Mouse (Mus musculus) CH12F3 (cell line): ENCODE results near the gene Map3k15.

Experiments used
- in situ Hi-C: fragments of 300-500 bp; cut with MboI; formaldehyde crosslinking; loops from 2 replicates; pipeline ENCODE4 v1.14.3; 2020; ENCODE audit warnings: low sequenced_read_pairs

Map3k15 gene

GRCm38 (mm10) chrX:160116658-160117057 lies 128.4 kb downstream of the Map3k15 start:
- in situ Hi-C loops: loop anchor here (10.0 to 25.0 kb wide), 2 partner anchors 142 to 504 kb away; no protein-coding TSS in a partner anchor

- in situ Hi-C loops: no loop called here
Measured at GRCm38 (mm10) chrX:160134136-160134843, 146.1 kb downstream of the Map3k15 start.

DNA sequence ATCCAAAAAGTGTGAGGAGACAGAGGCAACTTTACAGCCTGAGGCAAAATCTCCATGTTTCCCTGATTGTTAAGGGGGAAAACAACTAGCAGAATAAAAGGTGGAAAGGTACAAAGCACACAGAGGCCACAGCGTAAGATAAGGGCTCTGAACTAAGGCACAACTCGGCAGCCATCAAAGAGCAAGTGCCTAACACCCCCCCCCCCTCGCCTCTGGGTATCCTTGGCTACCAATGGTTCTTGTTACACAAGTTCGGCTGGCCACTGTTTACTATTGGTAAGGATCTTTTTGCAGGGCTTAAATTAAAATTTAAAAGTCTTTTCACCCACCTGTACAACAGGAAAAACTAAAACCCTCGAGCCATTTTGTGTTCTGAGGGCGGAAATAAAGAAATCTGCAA lies 147.5 kb downstream of the Map3k15 start:
- in situ Hi-C loops: no loop called here

GRCm38 (mm10) chrX:160136153-160136552 lies 147.9 kb downstream of the Map3k15 start:
- in situ Hi-C loops: no loop called here

GRCm38 (mm10) chrX:160137177-160137860 lies 149.1 kb downstream of the Map3k15 start:
- in situ Hi-C loops: no loop called here

DNA sequence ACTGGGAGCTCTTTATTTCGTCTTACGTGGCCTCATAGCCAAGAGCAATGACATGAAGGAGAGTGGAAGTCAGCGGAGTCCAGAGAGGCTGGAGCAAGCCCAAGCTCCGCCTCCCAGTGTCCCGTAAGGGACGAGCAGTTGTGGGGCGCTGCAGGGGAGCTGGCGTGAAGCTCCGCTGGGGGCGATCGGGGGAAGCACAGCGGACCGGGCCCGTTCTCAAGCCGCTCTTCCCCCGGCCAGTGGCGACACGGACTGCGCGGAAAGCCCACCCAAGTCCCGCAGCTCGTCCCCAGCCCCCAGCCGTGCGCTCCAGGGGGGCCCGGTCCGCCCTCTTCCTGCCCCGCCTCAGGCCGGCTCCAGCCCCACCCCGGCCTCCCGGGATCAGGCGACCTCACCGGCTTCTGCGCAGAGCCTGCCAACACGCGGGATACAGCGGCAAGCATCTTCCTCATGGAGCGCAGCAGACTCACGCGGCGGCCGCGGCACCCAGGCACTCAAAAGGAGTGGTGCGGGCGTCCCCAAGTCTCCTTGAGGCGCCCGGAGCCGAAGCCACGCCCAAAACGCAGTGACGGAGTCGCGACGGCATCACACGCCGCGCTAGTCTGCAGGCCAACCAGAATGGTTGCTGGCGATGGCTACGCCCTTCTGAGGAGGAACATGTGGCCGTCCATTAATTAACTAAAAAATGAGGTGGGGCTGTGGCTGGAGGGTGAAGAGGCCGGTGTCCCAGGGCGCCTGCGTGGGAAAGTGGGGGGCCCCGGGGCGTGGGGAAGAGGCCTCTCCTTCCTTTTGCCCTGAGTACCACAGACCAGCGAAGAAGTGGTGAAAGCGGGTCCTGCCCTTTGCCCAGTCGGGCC lies 149.9 kb downstream of the Map3k15 start, which contains the start of gene Pdha1:
Gene Pdha1 (minus strand): TSS at position 553 of the 857 bp plus-strand sequence.
- in situ Hi-C loops: no loop called here

DNA sequence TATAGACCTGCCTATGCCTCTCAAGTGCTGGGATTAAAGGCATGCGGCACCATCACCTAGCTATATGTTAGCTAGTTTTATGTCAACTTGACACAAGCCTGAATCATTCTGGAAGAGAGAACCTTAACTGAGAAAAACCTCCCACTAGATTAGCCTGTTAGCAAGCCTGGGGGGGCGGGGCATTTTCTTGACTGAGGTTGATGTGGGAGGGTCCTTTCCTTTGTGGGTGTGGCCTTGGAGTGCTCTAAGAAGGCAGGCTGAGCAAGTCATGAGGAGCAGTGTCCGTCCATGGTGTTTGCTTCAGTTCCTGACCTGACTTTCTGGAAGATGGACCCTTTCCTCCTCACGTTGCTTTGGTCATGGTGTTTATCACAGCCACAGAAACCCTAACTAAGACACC lies 158.6 kb downstream of the Map3k15 start:
- in situ Hi-C loops: no loop called here

DNA sequence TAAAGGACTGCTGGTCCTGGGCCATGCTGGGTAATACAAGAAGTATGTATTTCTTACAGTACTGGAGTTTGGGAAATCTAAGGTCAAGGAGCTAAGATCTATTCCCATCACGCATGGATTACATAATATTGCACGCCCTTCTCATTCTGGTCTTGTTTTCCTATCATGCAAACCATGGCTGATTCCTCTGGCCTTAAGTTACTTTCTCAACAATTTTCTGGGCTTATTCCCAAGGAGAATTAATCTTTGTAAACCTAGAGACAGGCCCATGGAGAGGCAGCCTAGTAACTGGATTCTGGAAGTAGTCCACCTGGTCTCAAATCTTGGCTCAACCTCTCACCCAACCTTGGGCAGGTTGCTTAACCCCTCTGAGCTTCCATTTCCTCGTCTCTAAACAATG lies 159.2 kb downstream of the Map3k15 start:
- in situ Hi-C loops: no loop called here

- in situ Hi-C loops: no loop called here
Measured at GRCm38 (mm10) chrX:160148859-160149258, 160.6 kb downstream of the Map3k15 start.

GRCm38 (mm10) chrX:160153147-160153815 lies 165.0 kb downstream of the Map3k15 start:
- in situ Hi-C loops: no loop called here

- in situ Hi-C loops: no loop called here
Measured at GRCm38 (mm10) chrX:160164259-160164658, 176.0 kb downstream of the Map3k15 start.

DNA sequence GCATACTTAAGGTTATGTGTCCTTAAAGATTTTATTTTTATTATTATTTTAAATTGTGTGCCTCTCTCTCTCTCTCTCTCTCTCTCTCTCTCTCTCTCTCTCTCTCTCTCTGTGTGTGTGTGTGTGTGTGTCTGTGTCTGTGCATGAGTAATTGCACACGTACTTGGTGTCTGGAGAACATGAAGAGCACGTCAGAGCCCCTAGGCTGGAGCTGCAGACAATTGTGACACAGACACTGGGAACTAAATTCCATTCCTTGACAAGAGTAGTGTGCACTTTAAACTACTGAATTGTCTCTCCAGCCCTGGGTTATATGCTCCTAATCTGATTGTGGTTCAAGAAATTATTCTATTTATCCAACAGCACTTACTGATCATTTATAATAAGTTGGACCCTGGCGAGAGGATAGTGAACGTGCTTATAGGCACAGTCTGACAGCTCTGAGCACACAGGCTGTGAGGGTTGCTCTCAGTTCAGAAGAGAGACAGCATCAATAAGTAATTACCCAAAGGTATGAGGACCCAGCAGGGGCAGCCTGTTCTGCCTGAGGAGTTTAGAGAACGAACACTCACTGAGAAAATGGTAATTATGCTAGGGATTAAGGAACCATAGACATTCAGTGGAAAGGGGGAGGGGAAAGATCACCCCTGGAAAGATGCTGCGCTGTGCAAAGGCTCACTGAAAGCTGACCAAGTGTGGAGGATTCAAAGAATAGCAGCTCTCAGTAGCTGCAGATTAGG lies 178.2 kb downstream of the Map3k15 start:
- in situ Hi-C loops: no loop called here

- in situ Hi-C loops: no loop called here
Measured at GRCm38 (mm10) chrX:160170150-160170549, 181.9 kb downstream of the Map3k15 start.
